Mouse (Mus musculus): ENCODE results near the gene Fat3.

DNA sequence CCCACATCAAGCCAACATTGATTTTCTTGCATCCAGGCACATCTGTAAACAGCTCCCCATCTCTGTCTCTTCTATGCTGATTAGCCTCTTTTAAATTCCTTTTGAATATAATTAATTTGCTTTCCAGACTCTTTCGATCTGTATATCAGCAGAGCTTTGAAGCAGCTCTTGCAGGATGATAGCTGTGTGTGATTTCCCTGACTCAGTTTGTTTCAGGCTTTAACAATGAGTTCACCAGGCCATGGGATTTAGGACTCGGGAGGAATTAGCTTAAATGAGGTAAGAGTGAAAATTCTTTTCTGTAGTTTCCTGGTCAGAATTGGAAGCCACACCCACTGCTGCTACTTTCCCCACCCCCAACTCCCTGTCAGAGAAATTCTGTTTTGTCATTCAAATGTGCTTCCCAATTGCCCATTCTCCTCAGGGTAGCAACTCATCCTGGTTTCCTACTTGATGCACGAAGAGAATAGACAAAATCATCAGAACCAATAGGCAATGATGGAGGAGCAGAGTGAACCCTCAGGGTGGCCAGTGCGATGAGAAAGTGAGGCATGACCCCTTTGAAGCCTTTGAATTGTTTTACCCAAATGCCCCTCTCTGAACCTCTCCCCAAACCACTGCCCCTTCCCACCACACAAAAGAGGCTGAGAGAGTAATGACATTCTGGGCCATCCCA is 147.9 kb downstream of the Fat3 start:
- TF ChIP-seq MYOG (IDR thresholded peaks at IDR 0.05; ENCODE audit: control insufficient read depth, extremely low read depth, insufficient read length): no peak
- TF ChIP-seq CTCF (IDR thresholded peaks at IDR 0.05; ENCODE audit: control insufficient read depth, insufficient read depth, insufficient read length): no peak

All from C2C12 (cell line).